Mouse (Mus musculus): ENCODE data around the gene Gm4302. TPM values are rescaled to one million over a fixed set of nuclear protein-coding genes. Genes with fewer than 3 reads are reported as not detected.
"Not testable (repeated sequence)": the region's sequence is repeated elsewhere in the genome, so short reads cannot be mapped to it uniquely, and the experiment has no call there.

The Gm4302 gene
- not detected in 2 replicates for polyA plus RNA-seq (2015; fragmentation: Nextera tagmentation; extraction: Ambion mirVana)

- not testable (repeated sequence) for H3K9ac ChIP-seq (ENCODE audit: low read length); H3K27me3 ChIP-seq (ENCODE audit: control insufficient read depth, insufficient read depth, low read depth, low read length); H3K4me1 ChIP-seq (replicated peaks; ENCODE audit: control insufficient read depth, insufficient read depth, low read length); H3K4me3 ChIP-seq (ENCODE audit: low read length); H3K9me3 ChIP-seq (ENCODE audit: control insufficient read depth, low read length); H3K4me2 ChIP-seq (ENCODE audit: low read depth, low read length); H3K27ac ChIP-seq (ENCODE audit: low read length); H3K36me3 ChIP-seq (ENCODE audit: control insufficient read depth, insufficient read depth, low read length); ATAC-seq (ENCODE audit: low read depth)
- WGBS, result no CpG with 5 or more reads among the region's 3 CpGs
Observed at GRCm38 (mm10) chr10:100340536-100340935, at the start of gene Gm4302. Gene Gm4302 (plus strand): TSS chr10:100340836.

- no peaks in the 10 kb centered on the region for H3K4me1 ChIP-seq (replicated peaks; ENCODE audit: control insufficient read depth, insufficient read depth, low read length)
- no peak for ATAC-seq (ENCODE audit: low read depth)
Observed at GRCm38 (mm10) chr10:100296105-100296504, 44.5 kb upstream of the Gm4302 start.

GRCm38 (mm10) chr10:100300106-100300505 is 40.5 kb upstream of the Gm4302 start:
- H3K27me3 ChIP-seq (ENCODE audit: control insufficient read depth, insufficient read depth, low read depth, low read length); H3K4me1 ChIP-seq (replicated peaks; ENCODE audit: control insufficient read depth, insufficient read depth, low read length); H3K4me2 ChIP-seq (ENCODE audit: low read depth, low read length); H3K9ac ChIP-seq (ENCODE audit: low read length); H3K9me3 ChIP-seq (ENCODE audit: control insufficient read depth, low read length); H3K27ac ChIP-seq (ENCODE audit: low read length); H3K4me3 ChIP-seq (ENCODE audit: low read length); H3K36me3 ChIP-seq (ENCODE audit: control insufficient read depth, insufficient read depth, low read length); ATAC-seq (ENCODE audit: low read depth): not testable (repeated sequence)

More at GRCm38 (mm10) chr10:100296105-100296504, 44.5 kb upstream of the Gm4302 start:
- Histone ChIP-seq H3K27ac (ENCODE audit: low read length) (no peak overlapping the region), H3K9ac (ENCODE audit: low read length) (no peak overlapping the region), H3K4me2 (ENCODE audit: low read depth, low read length) (no peak overlapping the region), H3K4me3 (ENCODE audit: low read length) (no peak overlapping the region), H3K27me3 (ENCODE audit: control insufficient read depth, insufficient read depth, low read depth, low read length) (no peaks in the 10 kb centered on the region), H3K36me3 (ENCODE audit: control insufficient read depth, insufficient read depth, low read length) (no peaks in the 10 kb centered on the region), H3K9me3 (ENCODE audit: control insufficient read depth, low read length) (no peaks in the 10 kb centered on the region)
- 75% methylated on average over 2 of the region's 2 CpGs for WGBS

- not testable (repeated sequence) for ATAC-seq (ENCODE audit: low read depth); H3K4me2 ChIP-seq (ENCODE audit: low read depth, low read length)
Observed at GRCm38 (mm10) chr10:100335376-100335775, 5.3 kb upstream of the Gm4302 start, which contains the start of gene Gm4301. Gene Gm4301 (plus strand): TSS chr10:100335676.

GRCm38 (mm10) chr10:100345672-100346071 is 5.0 kb downstream of the Gm4302 start, which contains the start of gene Gm4303:
Gene Gm4303 (plus strand): TSS chr10:100345972.
- not testable (repeated sequence) for H3K4me3 ChIP-seq (ENCODE audit: low read length); H3K9me3 ChIP-seq (ENCODE audit: control insufficient read depth, low read length); H3K27me3 ChIP-seq (ENCODE audit: control insufficient read depth, insufficient read depth, low read depth, low read length); H3K36me3 ChIP-seq (ENCODE audit: control insufficient read depth, insufficient read depth, low read length); ATAC-seq (ENCODE audit: low read depth); H3K4me1 ChIP-seq (replicated peaks; ENCODE audit: control insufficient read depth, insufficient read depth, low read length); H3K4me2 ChIP-seq (ENCODE audit: low read depth, low read length); H3K9ac ChIP-seq (ENCODE audit: low read length); H3K27ac ChIP-seq (ENCODE audit: low read length)
- no CpG with 5 or more reads among the region's 3 CpGs for WGBS

More at GRCm38 (mm10) chr10:100335376-100335775, 5.3 kb upstream of the Gm4302 start, which contains the start of gene Gm4301:
- not testable (repeated sequence) for H3K9me3 ChIP-seq (ENCODE audit: control insufficient read depth, low read length); H3K27ac ChIP-seq (ENCODE audit: low read length); H3K36me3 ChIP-seq (ENCODE audit: control insufficient read depth, insufficient read depth, low read length); H3K4me1 ChIP-seq (replicated peaks; ENCODE audit: control insufficient read depth, insufficient read depth, low read length); H3K4me3 ChIP-seq (ENCODE audit: low read length); H3K9ac ChIP-seq (ENCODE audit: low read length); H3K27me3 ChIP-seq (ENCODE audit: control insufficient read depth, insufficient read depth, low read depth, low read length)
- no CpG with 5 or more reads among the region's 2 CpGs for WGBS

- H3K4me2 ChIP-seq (ENCODE audit: low read depth, low read length); H3K9me3 ChIP-seq (ENCODE audit: control insufficient read depth, low read length); H3K9ac ChIP-seq (ENCODE audit: low read length); H3K36me3 ChIP-seq (ENCODE audit: control insufficient read depth, insufficient read depth, low read length); H3K4me3 ChIP-seq (ENCODE audit: low read length); ATAC-seq (ENCODE audit: low read depth); H3K27ac ChIP-seq (ENCODE audit: low read length); H3K4me1 ChIP-seq (replicated peaks; ENCODE audit: control insufficient read depth, insufficient read depth, low read length); H3K27me3 ChIP-seq (ENCODE audit: control insufficient read depth, insufficient read depth, low read depth, low read length): not testable (repeated sequence)
- no CpG with 5 or more reads among the region's 3 CpGs for WGBS
Observed at GRCm38 (mm10) chr10:100350793-100351192, 10.2 kb downstream of the Gm4302 start, which contains the start of gene Gm4305. Gene Gm4305 (plus strand): TSS chr10:100351093.

- H3K4me3 ChIP-seq (ENCODE audit: low read length); H3K27ac ChIP-seq (ENCODE audit: low read length); H3K9ac ChIP-seq (ENCODE audit: low read length); ATAC-seq (ENCODE audit: low read depth); H3K36me3 ChIP-seq (ENCODE audit: control insufficient read depth, insufficient read depth, low read length); H3K27me3 ChIP-seq (ENCODE audit: control insufficient read depth, insufficient read depth, low read depth, low read length); H3K4me2 ChIP-seq (ENCODE audit: low read depth, low read length); H3K4me1 ChIP-seq (replicated peaks; ENCODE audit: control insufficient read depth, insufficient read depth, low read length); H3K9me3 ChIP-seq (ENCODE audit: control insufficient read depth, low read length): not testable (repeated sequence)
- 59% methylated on average over 2 of the region's 2 CpGs for WGBS
Observed at GRCm38 (mm10) chr10:100356841-100357240, 16.2 kb downstream of the Gm4302 start.

- H3K36me3 ChIP-seq (ENCODE audit: control insufficient read depth, insufficient read depth, low read length); H3K27ac ChIP-seq (ENCODE audit: low read length); H3K9ac ChIP-seq (ENCODE audit: low read length); H3K4me3 ChIP-seq (ENCODE audit: low read length); ATAC-seq (ENCODE audit: low read depth); H3K4me1 ChIP-seq (replicated peaks; ENCODE audit: control insufficient read depth, insufficient read depth, low read length); H3K9me3 ChIP-seq (ENCODE audit: control insufficient read depth, low read length); H3K27me3 ChIP-seq (ENCODE audit: control insufficient read depth, insufficient read depth, low read depth, low read length); H3K4me2 ChIP-seq (ENCODE audit: low read depth, low read length): not testable (repeated sequence)
- no CpG with 5 or more reads among the region's 3 CpGs for WGBS
Observed at GRCm38 (mm10) chr10:100361038-100361437, 20.4 kb downstream of the Gm4302 start, which contains the start of gene Gm4307. Gene Gm4307 (plus strand): TSS chr10:100361338.

GRCm38 (mm10) chr10:100382460-100382859 is 41.8 kb downstream of the Gm4302 start, which contains the start of gene Gm4312:
Gene Gm4312 (minus strand): TSS chr10:100382560.
- H3K4me1 ChIP-seq (replicated peaks; ENCODE audit: control insufficient read depth, insufficient read depth, low read length); H3K27me3 ChIP-seq (ENCODE audit: control insufficient read depth, insufficient read depth, low read depth, low read length); ATAC-seq (ENCODE audit: low read depth); H3K9me3 ChIP-seq (ENCODE audit: control insufficient read depth, low read length); H3K36me3 ChIP-seq (ENCODE audit: control insufficient read depth, insufficient read depth, low read length); H3K27ac ChIP-seq (ENCODE audit: low read length); H3K9ac ChIP-seq (ENCODE audit: low read length); H3K4me3 ChIP-seq (ENCODE audit: low read length); H3K4me2 ChIP-seq (ENCODE audit: low read depth, low read length): not testable (repeated sequence)
- no CpG with 5 or more reads among the region's 2 CpGs for WGBS
